ENCODE assay signal across 12 mouse cellular contexts in genomic region chr16:37462886-37463285, GRCm38 (mm10).
"Had no signal": no experiment of that assay in that cellular context is flagged by ENCODE, and none has a peak within 500 bp of the region (broad histone marks: within the 10 kb centered on the region; RNA-seq: fewer than 3 reads in every experiment).

No protein-coding gene starts in this region.

- DNase-seq: kidney, adult 18-20 months; kidney, adult 9 months; kidney, postnatal 14 days; kidney, postnatal 4 days; liver, embryonic 13.5 days; lung, adult 2 months; lung, postnatal 14 days; lung, postnatal 4 days; midbrain, embryonic 14.5 days; thymus, adult 2 months; thymus, postnatal 14 days; thymus, postnatal 4 days had no signal
